Mouse (Mus musculus) heart, embryonic 15.5 days (tissue): ENCODE measurements around the gene Rpl10-ps3. TPM values are rescaled to one million over a fixed set of nuclear protein-coding genes. Genes with fewer than 3 reads are reported as not detected.

Source experiments
- ATAC-seq: fragments of 200-750 bp; cut with Nextera tagmentation; replicated peaks from 2 replicates; pipeline ENCODE4 v1.8.0; 2017; ENCODE audit warnings: low read depth, moderate TSS enrichment; ENCODE audit not compliant: insufficient number of reproducible peaks, insufficient read depth, low FRiP score
- H3K27ac ChIP-seq: fragments of 300-500 bp; sonication (generic); 2 replicates; pipeline ENCODE4 v1.5.1; 2015; ENCODE audit warnings: mild to moderate bottlenecking, inconsistent platforms
- H3K27me3 ChIP-seq: fragments of 300-500 bp; sonication (generic); 2 replicates; pipeline ENCODE4 v1.6.1; 2015; ENCODE audit warnings: inconsistent platforms
- H3K36me3 ChIP-seq: fragments of 300-500 bp; sonication (generic); 2 replicates; pipeline ENCODE4 v1.6.1; 2015; ENCODE audit warnings: mild to moderate bottlenecking, inconsistent platforms
- H3K4me1 ChIP-seq: fragments of 300-500 bp; sonication (generic); replicated peaks from 2 replicates; pipeline ENCODE4 v1.6.1; 2015; ENCODE audit warnings: inconsistent platforms
- H3K4me2 ChIP-seq: fragments of 300-500 bp; sonication (generic); 2 replicates; pipeline ENCODE4 v1.6.1; 2015; ENCODE audit warnings: inconsistent platforms, mild to moderate bottlenecking, moderate library complexity
- H3K4me3 ChIP-seq: fragments of 300-500 bp; sonication (generic); 2 replicates; pipeline ENCODE4 v1.5.1; 2015; ENCODE audit warnings: mild to moderate bottlenecking, inconsistent platforms
- H3K9ac ChIP-seq: fragments of 300-500 bp; sonication (generic); 2 replicates; pipeline ENCODE4 v1.6.1; 2015; ENCODE audit warnings: mild to moderate bottlenecking, inconsistent platforms
- H3K9me3 ChIP-seq: fragments of 300-500 bp; sonication (generic); replicated peaks from 2 replicates; pipeline ENCODE4 v1.6.1; 2016; ENCODE audit warnings: inconsistent platforms
- WGBS: fragments of 180-500 bp; shearing (Covaris S2); methylation state at CpG from one replicate; pipeline ENCODE4 v1.1.7; 2015; ENCODE audit warnings: mixed read lengths; 5-methylcytosine and 5-hydroxymethylcytosine counted together
- polyA plus RNA-seq: library from polyadenylated mRNA; unstranded; fragments of >200 nt; fragmentation: Nextera tagmentation; extraction: Ambion mirVana; gene quantifications from 2 replicates; pipeline ENCODE4 v1.2.1, GENCODE M21; 2015

Gene Rpl10-ps3
- polyA plus RNA-seq, 1 experiment from 2014 or later: 168 TPM

GRCm38 (mm10) chr9:50350571-50350970 is 5.8 kb upstream of the Rpl10-ps3 start:
- Histone ChIP-seq H3K27me3 (no peaks in the 10 kb centered on the region), H3K27ac (no peak overlapping the region), H3K9me3 (no peaks in the 10 kb centered on the region), H3K4me1 (no peaks in the 10 kb centered on the region), H3K4me2 (no peak overlapping the region), H3K36me3 (no peaks in the 10 kb centered on the region), H3K9ac (no peak overlapping the region), H3K4me3 (no peak overlapping the region)
- 94% methylated on average over 1 of the region's 1 CpGs for WGBS
- ATAC-seq: no peak

- ATAC-seq: no peak
- no peaks in the 10 kb centered on the region for H3K36me3 ChIP-seq
- no peaks in the 10 kb centered on the region for H3K4me1 ChIP-seq
- no peaks in the 10 kb centered on the region for H3K9me3 ChIP-seq
- H3K27me3 ChIP-seq: no peaks in the 10 kb centered on the region
- no peak overlapping the region for H3K4me3 ChIP-seq
- no peak overlapping the region for H3K4me2 ChIP-seq
- no peak overlapping the region for H3K27ac ChIP-seq
- no peak overlapping the region for H3K9ac ChIP-seq
- 67% methylated on average over 3 of the region's 3 CpGs for WGBS
These were observed 4.4 kb upstream of the Rpl10-ps3 start for GRCm38 (mm10) chr9:50349156-50349555.

- Histone ChIP-seq H3K36me3 (no peaks in the 10 kb centered on the region), H3K27me3 (no peaks in the 10 kb centered on the region), H3K4me2 (no peak overlapping the region), H3K9ac (no peak overlapping the region), H3K9me3 (no peaks in the 10 kb centered on the region), H3K4me1 (no peaks in the 10 kb centered on the region), H3K4me3 (no peak overlapping the region), H3K27ac (no peak overlapping the region)
- WGBS: 82% methylated on average over 10 of the region's 10 CpGs
- no peak for ATAC-seq
These were observed 3.5 kb upstream of the Rpl10-ps3 start for GRCm38 (mm10) chr9:50348256-50348655.

DNA sequence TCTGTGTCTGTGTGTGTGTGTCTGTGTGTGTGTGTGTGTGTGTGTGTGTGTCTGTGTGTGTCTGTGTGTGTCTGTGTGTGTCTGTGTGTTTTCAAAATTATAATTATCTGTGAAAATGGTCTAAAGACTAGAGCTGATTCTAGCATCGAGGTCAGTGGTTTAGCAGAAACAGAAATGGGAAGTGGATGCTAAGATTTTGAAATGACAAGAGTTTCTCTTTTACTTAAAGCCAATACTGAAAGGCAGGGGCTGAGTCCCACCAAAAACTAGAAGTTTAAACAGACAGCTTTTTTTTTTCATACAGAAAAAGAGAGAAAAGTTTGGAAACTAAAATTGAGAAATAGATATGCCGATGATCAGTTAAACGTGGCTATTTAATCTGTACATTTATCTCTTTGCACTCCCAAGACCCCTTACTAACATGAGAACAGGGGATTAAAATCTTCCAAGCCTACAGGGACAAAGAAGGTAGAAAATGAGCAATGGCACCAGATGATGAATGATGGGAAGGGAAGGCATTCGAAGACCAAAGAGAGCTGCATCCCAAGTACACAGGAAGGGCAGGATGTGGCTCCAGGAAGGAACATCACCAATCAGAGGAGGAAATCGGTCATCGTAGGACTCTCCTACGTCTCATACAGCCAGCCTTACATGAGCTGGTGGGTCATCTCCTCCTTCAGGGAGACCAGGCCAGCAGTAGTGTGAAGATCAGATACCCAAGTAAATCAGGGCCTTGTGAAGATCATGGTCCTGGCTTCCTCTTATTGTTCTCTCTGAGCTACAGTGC is 9.0 kb downstream of the Rpl10-ps3 start:
- H3K36me3 ChIP-seq: no peaks in the 10 kb centered on the region
- ATAC-seq: no peak
- H3K9me3 ChIP-seq: no peaks in the 10 kb centered on the region
- no peaks in the 10 kb centered on the region for H3K27me3 ChIP-seq
- H3K4me2 ChIP-seq: no peak overlapping the region
- WGBS: 69% methylated on average over 7 of the region's 7 CpGs
- H3K4me3 ChIP-seq: no peak overlapping the region
- H3K4me1 ChIP-seq: no peaks in the 10 kb centered on the region
- H3K27ac ChIP-seq: no peak overlapping the region
- no peak overlapping the region for H3K9ac ChIP-seq

GRCm38 (mm10) chr9:50333413-50333812 is 11.4 kb downstream of the Rpl10-ps3 start:
- Histone ChIP-seq H3K27me3 (no peaks in the 10 kb centered on the region), H3K27ac (no peak overlapping the region), H3K36me3 (no peaks in the 10 kb centered on the region), H3K4me1 (no peaks in the 10 kb centered on the region), H3K9me3 (no peaks in the 10 kb centered on the region), H3K9ac (no peak overlapping the region), H3K4me2 (no peak overlapping the region), H3K4me3 (no peak overlapping the region)
- 26% methylated on average over 6 of the region's 6 CpGs for WGBS
- no peak; the same call in 1 of the 2 replicates for ATAC-seq

DNA sequence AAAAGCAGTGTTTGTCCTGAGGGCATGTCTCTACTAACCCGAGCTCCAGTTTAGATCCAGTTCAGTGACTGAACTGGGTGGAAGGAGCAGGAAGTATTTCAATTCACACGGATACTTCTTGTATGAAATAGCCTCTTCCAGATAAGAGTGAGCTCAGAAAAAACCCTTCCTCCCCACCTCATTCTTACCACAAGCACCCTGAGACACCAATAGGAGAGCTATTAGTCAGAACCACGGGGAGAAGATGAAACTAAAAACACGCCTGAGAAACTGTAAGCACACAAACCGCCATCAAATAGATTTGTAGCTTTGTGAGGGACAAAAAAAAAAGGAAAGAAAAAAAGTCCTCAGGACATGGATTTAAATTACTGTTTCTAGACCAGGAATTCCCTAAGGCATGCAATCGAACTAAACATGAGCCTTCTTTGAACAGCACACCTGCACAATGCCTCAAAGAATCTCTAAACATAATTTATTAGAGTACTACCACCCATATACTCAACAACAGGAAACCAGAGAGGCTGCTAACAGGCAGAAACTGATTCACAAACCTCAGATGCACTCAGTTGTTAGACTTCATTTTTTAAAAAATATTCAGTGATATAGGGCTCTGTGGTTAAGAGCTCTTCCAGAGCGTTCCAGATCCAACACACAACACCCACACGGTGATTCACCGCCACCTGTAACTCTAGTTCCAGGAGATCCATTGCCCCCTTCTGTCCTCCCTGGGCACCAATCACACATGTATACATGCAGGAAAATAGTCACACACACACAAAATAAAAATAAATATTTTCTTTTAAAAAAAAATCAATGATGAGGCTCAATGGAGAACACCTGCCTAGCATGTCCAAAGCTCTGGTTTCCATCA is 20.2 kb downstream of the Rpl10-ps3 start:
- no peaks in the 10 kb centered on the region for H3K36me3 ChIP-seq
- no peaks in the 10 kb centered on the region for H3K9me3 ChIP-seq
- no peak overlapping the region for H3K27ac ChIP-seq
- H3K4me1 ChIP-seq: no peaks in the 10 kb centered on the region
- no peak overlapping the region for H3K9ac ChIP-seq
- no peak for ATAC-seq
- 74% methylated on average over 9 of the region's 9 CpGs for WGBS
- no peaks in the 10 kb centered on the region for H3K27me3 ChIP-seq
- H3K4me2 ChIP-seq: no peak overlapping the region
- no peak overlapping the region for H3K4me3 ChIP-seq

DNA sequence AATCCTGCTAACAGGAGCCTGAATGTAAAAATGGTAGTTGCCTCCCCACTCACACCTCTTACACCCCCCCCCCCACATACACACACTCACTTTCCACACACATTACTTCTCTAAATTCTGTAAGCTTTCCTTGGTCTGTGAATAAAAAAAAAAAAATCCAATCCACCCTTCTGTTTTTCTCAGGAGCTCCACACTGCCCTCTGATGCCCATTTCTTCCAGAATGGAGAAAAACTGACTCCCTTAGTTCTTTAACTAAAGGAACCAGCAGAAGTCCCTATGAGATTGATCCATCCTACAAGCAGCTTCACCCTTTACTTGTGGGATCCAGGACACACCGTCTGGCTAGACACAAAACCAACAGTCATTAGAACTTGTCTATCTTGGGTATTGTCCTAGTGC is 24.0 kb downstream of the Rpl10-ps3 start:
- Histone ChIP-seq H3K4me3 (no peak overlapping the region), H3K27ac (no peak overlapping the region), H3K9me3 (no peaks in the 10 kb centered on the region), H3K27me3 (no peaks in the 10 kb centered on the region), H3K4me1 (no peaks in the 10 kb centered on the region), H3K4me2 (no peak overlapping the region), H3K9ac (no peak overlapping the region), H3K36me3 (no peaks in the 10 kb centered on the region)
- ATAC-seq: no peak
- 38% methylated on average over 1 of the region's 1 CpGs for WGBS

GRCm38 (mm10) chr9:50319506-50319905 is 25.3 kb downstream of the Rpl10-ps3 start:
- 83% methylated on average over 5 of the region's 5 CpGs for WGBS
- H3K4me3 ChIP-seq: no peak overlapping the region
- no peak for ATAC-seq
- no peaks in the 10 kb centered on the region for H3K9me3 ChIP-seq
- H3K27ac ChIP-seq: no peak overlapping the region
- no peaks in the 10 kb centered on the region for H3K4me1 ChIP-seq
- no peaks in the 10 kb centered on the region for H3K27me3 ChIP-seq
- no peak overlapping the region for H3K4me2 ChIP-seq
- no peak overlapping the region for H3K9ac ChIP-seq
- H3K36me3 ChIP-seq: no peaks in the 10 kb centered on the region

- no peak for ATAC-seq
- Histone ChIP-seq H3K36me3 (no peaks in the 10 kb centered on the region), H3K4me3 (no peak overlapping the region), H3K4me2 (no peak overlapping the region), H3K4me1 (no peaks in the 10 kb centered on the region), H3K27me3 (no peaks in the 10 kb centered on the region), H3K9ac (no peak overlapping the region), H3K9me3 (no peaks in the 10 kb centered on the region), H3K27ac (no peak overlapping the region)
- WGBS: 63% methylated on average over 6 of the region's 6 CpGs
These were observed 27.5 kb downstream of the Rpl10-ps3 start for GRCm38 (mm10) chr9:50317299-50317698.

GRCm38 (mm10) chr9:50315650-50316049 is 29.1 kb downstream of the Rpl10-ps3 start:
- Histone ChIP-seq H3K36me3 (no peaks in the 10 kb centered on the region), H3K9ac (no peak overlapping the region), H3K4me2 (no peak overlapping the region), H3K27me3 (no peaks in the 10 kb centered on the region), H3K4me3 (no peak overlapping the region), H3K4me1 (no peaks in the 10 kb centered on the region), H3K27ac (no peak overlapping the region), H3K9me3 (no peaks in the 10 kb centered on the region)
- ATAC-seq: no peak
- 26% methylated on average over 3 of the region's 3 CpGs for WGBS

DNA sequence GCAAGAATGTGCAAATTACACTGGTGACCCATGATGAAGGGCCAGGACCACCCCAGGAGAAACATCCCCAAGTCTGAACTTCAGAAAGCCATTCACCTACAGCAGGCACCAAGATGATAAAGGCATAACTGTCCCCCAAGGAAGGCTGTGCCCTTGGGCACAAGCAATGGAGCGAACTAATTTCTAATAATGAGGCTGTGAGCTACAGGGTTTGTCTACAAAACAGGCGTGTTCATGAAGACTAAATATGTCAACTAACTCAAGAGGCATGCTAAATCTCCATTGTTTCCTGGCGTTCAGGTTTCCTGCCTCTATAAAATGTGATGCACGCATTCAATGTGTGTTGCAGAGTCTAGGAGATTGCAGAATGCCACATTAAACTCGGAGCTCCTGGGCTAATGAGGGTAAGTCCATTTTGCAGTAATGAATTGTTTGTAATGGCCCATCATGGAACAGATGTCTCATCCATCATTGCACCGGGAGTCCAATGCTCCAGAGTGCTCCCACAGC is 33.7 kb downstream of the Rpl10-ps3 start:
- H3K9ac ChIP-seq: no peak overlapping the region
- H3K27me3 ChIP-seq: no peaks in the 10 kb centered on the region
- H3K36me3 ChIP-seq: no peaks in the 10 kb centered on the region
- ATAC-seq: no peak
- no peaks in the 10 kb centered on the region for H3K9me3 ChIP-seq
- no peak overlapping the region for H3K27ac ChIP-seq
- H3K4me1 ChIP-seq: no peaks in the 10 kb centered on the region
- 78% methylated on average over 6 of the region's 6 CpGs for WGBS
- H3K4me3 ChIP-seq: no peak overlapping the region
- H3K4me2 ChIP-seq: no peak overlapping the region
